In the genomic region with DNA sequence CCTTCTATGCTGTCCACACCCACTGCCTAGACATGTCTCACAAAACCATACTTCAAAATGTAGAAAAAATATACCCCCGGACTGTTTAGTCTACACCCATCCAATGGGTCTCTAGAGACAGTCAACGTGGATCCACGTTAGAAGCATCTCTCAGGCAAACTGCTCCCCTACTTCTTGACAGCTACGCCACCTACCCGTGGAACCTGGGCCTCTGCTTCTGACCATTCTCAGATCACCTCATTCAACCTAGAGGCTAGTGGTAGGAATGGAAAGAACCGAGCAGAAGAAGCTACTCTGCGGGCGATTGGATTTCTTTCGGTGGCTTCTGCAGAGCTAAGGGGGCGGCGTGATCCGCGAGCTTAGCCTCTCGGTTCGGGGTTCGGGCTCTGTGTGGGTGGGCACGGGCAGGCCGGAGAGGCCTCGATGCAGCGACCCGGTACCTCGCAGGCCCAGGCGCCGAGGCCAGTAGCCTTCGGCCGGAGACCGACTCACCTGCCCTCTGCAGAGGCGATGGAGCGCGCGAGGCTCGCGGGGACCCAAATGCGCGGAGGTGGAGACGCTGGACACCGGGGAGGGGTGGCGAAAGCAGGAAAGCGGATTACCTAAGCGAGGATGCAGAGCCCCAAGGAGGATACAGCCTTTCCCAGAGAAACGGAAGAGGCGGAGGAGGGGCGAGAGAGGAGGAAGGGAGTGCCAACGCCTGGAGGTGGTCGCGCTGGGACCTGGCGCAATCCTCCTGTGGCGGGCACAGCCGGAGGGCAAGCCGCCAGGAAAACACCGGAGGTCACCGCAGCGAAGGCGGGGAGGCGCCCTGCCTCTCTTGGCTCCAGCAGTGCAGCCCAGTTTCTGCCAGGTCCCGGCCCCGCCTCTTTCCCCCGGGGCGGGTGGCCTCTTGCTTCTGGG, we compare ENCODE assay signal across 8 mouse cellular contexts. TPM values are rescaled to one million over a fixed set of nuclear protein-coding genes. Genes with fewer than 3 reads are reported as not detected.
DNase-seq lines count a peak whose midpoint lies in the region; ATAC-seq lines count a peak whose summit lies in the region.

A gene (minus strand): TSS at position 779 of the 903 bp plus-strand sequence.

- peak; percentile 68 for DNase-seq in R1 (ENCODE audit: low read depth, low spot score)
- DNase-seq in cerebellum, postnatal 14 days, result peak; percentile 87 to 90
- DNase-seq in frontal cortex, postnatal 14 days (ENCODE audit: low spot score in 2 of 2), result peak; percentile 48 to 53
- peak; percentile 53 for DNase-seq in left cerebral cortex, adult 11 months (ENCODE audit: low spot score)
- peak; percentile 88 for DNase-seq in lung, postnatal 36 days
- peak; percentile 77 for DNase-seq in retina, embryonic 14.5 days (ENCODE audit: low spot score)
- DNase-seq in thymus, postnatal 36 days, result peak; percentile 74 to 77

- under 1% methylated on average over 58 of the region's 59 CpGs for WGBS in hindbrain, embryonic 12.5 days

- H3K4me3 ChIP-seq in hindbrain, embryonic 12.5 days, result peak within 1 kb of the TSS; percentile 64

- no peaks in the 10 kb centered on the region for H3K9me3 ChIP-seq in hindbrain, embryonic 12.5 days (replicated peaks)

- H3K36me3 ChIP-seq in hindbrain, embryonic 12.5 days, result no peaks in the 10 kb centered on the region

- no peaks in the 10 kb centered on the region for H3K27me3 ChIP-seq in hindbrain, embryonic 12.5 days

- H3K27ac ChIP-seq in hindbrain, embryonic 12.5 days, result peak within 1 kb of the TSS; percentile 84

- peak; percentile 87 for ATAC-seq in hindbrain, embryonic 12.5 days (ENCODE audit: low FRiP score)

- H3K4me2 ChIP-seq in hindbrain, embryonic 12.5 days (replicated peaks), result peak within 1 kb of the TSS; percentile 81

- peak within 1 kb of the TSS; percentile 89 for H3K9ac ChIP-seq in hindbrain, embryonic 12.5 days

- H3K4me1 ChIP-seq in hindbrain, embryonic 12.5 days, result peaks cover 12% of the 10 kb centered on the region

RNA-seq across cellular contexts. Expression of the gene that starts here (rescaled TPM):
- 15.7 and 21.0 TPM in 2 replicates for polyA plus RNA-seq in hindbrain, embryonic 12.5 days (2016; fragmentation: Nextera tagmentation; extraction: Ambion mirVana)

Comparison
In these comparisons a context has a peak if more than half of its experiments do, and no peak if none do; other contexts are left out.
1. Peak in every context shown above with its lines: DNase-seq, ATAC-seq, H3K4me3 ChIP-seq and H3K27ac ChIP-seq.